Mouse (Mus musculus) MEL-GATA-1-ER (cell line): ENCODE measurements around the gene Cdca5.
"Not testable (repeated sequence)": the region's sequence is repeated elsewhere in the genome, so short reads cannot be mapped to it uniquely, and the experiment has no call there.

Source experiments
- DNase-seq: peaks from one replicate; pipeline ENCODE4 v3.0.0-alpha.2; 2012; ENCODE audit warnings: low read depth; ENCODE audit errors: extremely low read depth

Cdca5 gene

GRCm38 (mm10) chr19:6102169-6102853 is 17.5 kb downstream of the Cdca5 start:
- no peak for DNase-seq

- peak; percentile 72 for DNase-seq
Observed at GRCm38 (mm10) chr19:6104476-6104875, 19.7 kb downstream of the Cdca5 start.

GRCm38 (mm10) chr19:6105586-6105985 is 20.8 kb downstream of the Cdca5 start, which contains the start of gene Naaladl1:
Naaladl1 (plus strand) TSS chr19:6105782.
- DNase-seq: no peak

GRCm38 (mm10) chr19:6113116-6113515 is 28.3 kb downstream of the Cdca5 start:
- no peak for DNase-seq

GRCm38 (mm10) chr19:6116113-6116850 is 31.5 kb downstream of the Cdca5 start:
- DNase-seq: no peak

- peak; percentile 35 for DNase-seq
Observed at GRCm38 (mm10) chr19:6117346-6117985, 32.7 kb downstream of the Cdca5 start.

- peak; percentile 94 for DNase-seq
Observed at GRCm38 (mm10) chr19:6117986-6118676, 33.3 kb downstream of the Cdca5 start, which contains the start of gene Sac3d1. Sac3d1 (minus strand) TSS chr19:6118650.

GRCm38 (mm10) chr19:6118677-6119185 is 33.9 kb downstream of the Cdca5 start:
- no peak for DNase-seq

- DNase-seq: no peak
Observed at GRCm38 (mm10) chr19:6121761-6122160, 37.0 kb downstream of the Cdca5 start.

- DNase-seq: no peak
Observed at GRCm38 (mm10) chr19:6123330-6123729, 38.5 kb downstream of the Cdca5 start.

- no peak for DNase-seq
Observed at GRCm38 (mm10) chr19:6124898-6125297, 40.1 kb downstream of the Cdca5 start.

GRCm38 (mm10) chr19:6126289-6126688 is 41.5 kb downstream of the Cdca5 start:
- DNase-seq: peak; percentile 62

GRCm38 (mm10) chr19:6126789-6127580 is 42.2 kb downstream of the Cdca5 start:
- no peak for DNase-seq

GRCm38 (mm10) chr19:6127760-6128341 is 43.1 kb downstream of the Cdca5 start, which contains the start of gene Snx15:
Snx15 (minus strand) TSS chr19:6128304.
- DNase-seq: peak; percentile 96

GRCm38 (mm10) chr19:6130414-6131128 is 45.8 kb downstream of the Cdca5 start:
- not testable (repeated sequence) for DNase-seq

GRCm38 (mm10) chr19:6132171-6132827 is 47.5 kb downstream of the Cdca5 start:
- peak; percentile 27 for DNase-seq

GRCm38 (mm10) chr19:6133197-6133596 is 48.4 kb downstream of the Cdca5 start:
- DNase-seq: not testable (repeated sequence)

GRCm38 (mm10) chr19:6136397-6136796 is 51.6 kb downstream of the Cdca5 start:
- DNase-seq: no peak

- DNase-seq: no peak
Observed at GRCm38 (mm10) chr19:6139701-6140100, 54.9 kb downstream of the Cdca5 start.
